Mouse (Mus musculus) MEL (cell line): ENCODE measurements around the gene Pigb. TPM values are rescaled to one million over a fixed set of nuclear protein-coding genes. Genes with fewer than 3 reads are reported as not detected.

Experiments
- DNase-seq: peaks from one replicate; pipeline ENCODE4 v3.0.0; 2011; ENCODE audit warnings: low read depth, low spot score
- H3K27ac ChIP-seq: 2 replicates; pipeline ENCODE4 v1.5.1; 2012; ENCODE audit warnings: low read depth, mild to moderate bottlenecking, control low read depth, low read length, moderate library complexity; ENCODE audit not compliant: control insufficient read depth
- H3K27me3 ChIP-seq, 2 experiments: fragments of 150-350 bp in 1 of 2; sonication (generic) in 1 of 2; 2 replicates each; pipeline ENCODE4 v1.6.1; 2012; ENCODE audit warnings: low read length in 2 of 2, mild to moderate bottlenecking in 2 of 2, improper control_type of control experiment in 1 of 2, moderate library complexity in 1 of 2; ENCODE audit not compliant: insufficient read depth in 2 of 2, control insufficient read depth in 1 of 2
- H3K36me3 ChIP-seq, 2 experiments: 2 replicates each; pipeline ENCODE4 v1.6.1; 2012 to 2014; ENCODE audit warnings: low read length in 2 of 2, improper control_type of control experiment in 1 of 2, inconsistent platforms in 1 of 2, mild to moderate bottlenecking in 1 of 2; ENCODE audit not compliant: insufficient read depth in 2 of 2, control insufficient read depth in 1 of 2
- H3K4me1 ChIP-seq, 2 experiments: fragments of 150-350 bp in 1 of 2; sonication (generic) in 1 of 2; 2 replicates each; pipeline ENCODE4 v1.6.1; 2012; ENCODE audit warnings: low read length in 2 of 2, improper control_type of control experiment in 1 of 2, mild to moderate bottlenecking in 1 of 2; ENCODE audit not compliant: insufficient read depth in 2 of 2, control insufficient read depth in 1 of 2
- H3K4me3 ChIP-seq, 2 experiments: fragments of 150-350 bp in 1 of 2; sonication (generic) in 1 of 2; 2 replicates each; pipeline ENCODE4 v1.5.1; 2012; ENCODE audit warnings: low read depth in 2 of 2, low read length in 2 of 2, mild to moderate bottlenecking in 2 of 2, moderate library complexity in 2 of 2, control low read depth in 1 of 2, improper control_type of control experiment in 1 of 2; ENCODE audit not compliant: control insufficient read depth in 1 of 2, insufficient read depth in 1 of 2
- H3K79me2 ChIP-seq: 2 replicates; pipeline ENCODE4 v1.6.1; 2012; ENCODE audit warnings: mild to moderate bottlenecking, low read length, moderate library complexity; ENCODE audit not compliant: control insufficient read depth, poor library complexity, insufficient read depth
- H3K9ac ChIP-seq: 2 replicates; pipeline ENCODE4 v1.6.1; 2012; ENCODE audit warnings: low read depth, mild to moderate bottlenecking, control low read depth, low read length, moderate library complexity; ENCODE audit not compliant: control insufficient read depth, poor library complexity, severe bottlenecking
- H3K9me3 ChIP-seq: fragments of 150-350 bp; sonication (generic); replicated peaks from 2 replicates; pipeline ENCODE4 v1.6.1; 2012; ENCODE audit warnings: mild to moderate bottlenecking, low read length, improper control_type of control experiment, moderate library complexity; ENCODE audit not compliant: insufficient read depth
- CHD1 ChIP-seq: IDR thresholded peaks from 2 replicates; pipeline ENCODE4 v1.6.1; 2012; ENCODE audit warnings: low read depth, mild to moderate bottlenecking, inconsistent platforms, low read length, improper control_type of control experiment
- CHD2 ChIP-seq: IDR thresholded peaks from 2 replicates; pipeline ENCODE4 v1.6.1; 2011; ENCODE audit warnings: low read length, improper control_type of control experiment
- E2F4 ChIP-seq: IDR thresholded peaks from 2 replicates; pipeline ENCODE4 v1.6.1; 2011; ENCODE audit warnings: low read depth, low read length, improper control_type of control experiment, borderline replicate concordance
- ELF1 ChIP-seq: IDR thresholded peaks from 2 replicates; pipeline ENCODE4 v1.6.1; 2014; ENCODE audit warnings: low read depth, mild to moderate bottlenecking, inconsistent platforms, low read length, improper control_type of control experiment, moderate library complexity
- EP300 ChIP-seq, 2 experiments: IDR thresholded peaks; 2 replicates each; pipeline ENCODE4 v1.6.1; 2011; ENCODE audit warnings: improper control_type of control experiment in 2 of 2, low read length in 2 of 2, low read depth in 1 of 2, mild to moderate bottlenecking in 1 of 2
- ETS1 ChIP-seq: IDR thresholded peaks from 2 replicates; pipeline ENCODE4 v1.6.1; 2012; ENCODE audit warnings: low read depth, mild to moderate bottlenecking, inconsistent platforms, low read length, improper control_type of control experiment, moderate library complexity
- GABPA ChIP-seq: IDR thresholded peaks from 2 replicates; pipeline ENCODE4 v1.6.1; 2012; ENCODE audit warnings: low read depth, mild to moderate bottlenecking, inconsistent platforms, low read length, improper control_type of control experiment, moderate library complexity
- HCFC1 ChIP-seq: IDR thresholded peaks from 2 replicates; pipeline ENCODE4 v1.6.1; 2012; ENCODE audit warnings: low read depth, mild to moderate bottlenecking, inconsistent platforms, low read length, improper control_type of control experiment, moderate library complexity
- KAT2A ChIP-seq: conservative IDR thresholded peaks from 2 replicates; pipeline ENCODE4 v1.6.1; 2012; ENCODE audit warnings: low read depth, low read length, improper control_type of control experiment, inconsistent platforms
- MAFK ChIP-seq: IDR thresholded peaks from 2 replicates; pipeline ENCODE4 v1.6.1; 2011; ENCODE audit warnings: low read depth, mild to moderate bottlenecking, low read length, improper control_type of control experiment, borderline replicate concordance
- MAX ChIP-seq: IDR thresholded peaks from 2 replicates; pipeline ENCODE4 v1.6.1; 2011; ENCODE audit warnings: low read length, improper control_type of control experiment
- MXI1 ChIP-seq: IDR thresholded peaks from 2 replicates; pipeline ENCODE4 v1.6.1; 2011; ENCODE audit warnings: mild to moderate bottlenecking, low read depth, low read length, improper control_type of control experiment
- MYC ChIP-seq: IDR thresholded peaks from 2 replicates; pipeline ENCODE4 v1.6.1; 2011; ENCODE audit warnings: low read depth, mild to moderate bottlenecking, low read length, improper control_type of control experiment, moderate library complexity
- NELFE ChIP-seq: IDR thresholded peaks from 2 replicates; pipeline ENCODE4 v1.6.1; 2011; ENCODE audit warnings: low read depth, low read length, improper control_type of control experiment
- NRF1 ChIP-seq: IDR thresholded peaks from 2 replicates; pipeline ENCODE4 v1.6.1; 2014; ENCODE audit warnings: low read depth, mild to moderate bottlenecking, inconsistent platforms, low read length, improper control_type of control experiment, moderate library complexity; ENCODE audit not compliant: poor library complexity, insufficient read depth, severe bottlenecking
- POLR2A ChIP-seq, 2 experiments: IDR thresholded peaks; 2 replicates each; pipeline ENCODE4 v1.6.1; 2011 to 2012; ENCODE audit warnings: low read length in 2 of 2, mild to moderate bottlenecking in 2 of 2, control low read depth in 1 of 2, improper control_type of control experiment in 1 of 2, low read depth in 1 of 2, moderate library complexity in 1 of 2; ENCODE audit not compliant: control insufficient read depth in 1 of 2, insufficient read depth in 1 of 2, poor library complexity in 1 of 2
- POLR2AphosphoS2 ChIP-seq: IDR thresholded peaks from 2 replicates; pipeline ENCODE4 v1.6.1; 2011; ENCODE audit warnings: low read length, improper control_type of control experiment
- POLR2AphosphoS5 ChIP-seq: IDR thresholded peaks from 2 replicates; pipeline ENCODE4 v1.6.1; 2012; ENCODE audit warnings: low read depth, borderline replicate concordance, mild to moderate bottlenecking, inconsistent platforms, low read length, moderate library complexity, mixed read lengths
- RCOR1 ChIP-seq: IDR thresholded peaks from 2 replicates; pipeline ENCODE4 v1.6.1; 2012; ENCODE audit warnings: low read depth, mild to moderate bottlenecking, inconsistent platforms, low read length, improper control_type of control experiment
- SIN3A ChIP-seq: IDR thresholded peaks from 2 replicates; pipeline ENCODE4 v1.6.1; 2012; ENCODE audit warnings: low read length, improper control_type of control experiment, inconsistent platforms
- SMC3 ChIP-seq: IDR thresholded peaks from 2 replicates; pipeline ENCODE4 v1.6.1; 2011; ENCODE audit warnings: low read depth, low read length, improper control_type of control experiment
- TAL1 ChIP-seq: IDR thresholded peaks from 2 replicates; pipeline ENCODE4 v1.6.1; 2012; ENCODE audit warnings: mild to moderate bottlenecking, inconsistent platforms, low read length, moderate library complexity, mixed read lengths
- TBP ChIP-seq: IDR thresholded peaks from 2 replicates; pipeline ENCODE4 v1.8.0; 2011; ENCODE audit warnings: low read depth, low read length, improper control_type of control experiment
- TCF12 ChIP-seq: IDR thresholded peaks from 2 replicates; pipeline ENCODE4 v1.6.1; 2014; ENCODE audit warnings: low read depth, mild to moderate bottlenecking, inconsistent platforms, low read length, improper control_type of control experiment, moderate library complexity
- USF1 ChIP-seq: IDR thresholded peaks from 2 replicates; pipeline ENCODE4 v1.6.1; 2014; ENCODE audit warnings: low read depth, mild to moderate bottlenecking, inconsistent platforms, low read length, improper control_type of control experiment, moderate library complexity
- USF2 ChIP-seq, 2 experiments: IDR thresholded peaks; 2 replicates each; pipeline ENCODE4 v1.6.1; 2011 to 2012; ENCODE audit warnings: improper control_type of control experiment in 2 of 2, low read length in 2 of 2, borderline replicate concordance in 1 of 2, inconsistent platforms in 1 of 2, low read depth in 1 of 2, mild to moderate bottlenecking in 1 of 2; ENCODE audit not compliant: insufficient read depth in 1 of 2
- ZKSCAN1 ChIP-seq: IDR thresholded peaks from 2 replicates; pipeline ENCODE4 v1.6.1; 2012; ENCODE audit warnings: low read depth, mild to moderate bottlenecking, inconsistent platforms, low read length, improper control_type of control experiment, moderate library complexity
- ZMIZ1 ChIP-seq: IDR thresholded peaks from 2 replicates; pipeline ENCODE4 v1.6.1; 2012; ENCODE audit warnings: low read depth, mild to moderate bottlenecking, inconsistent platforms, low read length, improper control_type of control experiment, moderate library complexity
- ZNF384 ChIP-seq: IDR thresholded peaks from 2 replicates; pipeline ENCODE4 v1.6.1; 2012; ENCODE audit warnings: low read depth, mild to moderate bottlenecking, inconsistent platforms, low read length, improper control_type of control experiment
- polyA plus RNA-seq, 2 experiments: library from polyadenylated mRNA; stranded (reverse) in 1 of 2; unstranded in 1 of 2; fragments of >175 nt in 1 of 2; fragments of >200 nt in 1 of 2; gene quantifications; 2 replicates each; pipeline versions ENCODE4 v1.2.1 to v1.2.4; 2012; ENCODE audit warnings: low replicate concordance in 2 of 2, low read depth in 1 of 2; ENCODE audit not compliant: insufficient read length in 2 of 2, insufficient read depth in 1 of 2, missing spikeins in 1 of 2
- total RNA-seq: library from RNA; depleted of rRNA; stranded (reverse); fragments of 300-350 nt; gene quantifications from 2 replicates; pipeline ENCODE4 v1.2.3, GENCODE M21; 2012

Gene Pigb
- total and polyA plus RNA-seq, 3 experiments = 3.7 to 12.0 TPM; not detected in 1

DNA sequence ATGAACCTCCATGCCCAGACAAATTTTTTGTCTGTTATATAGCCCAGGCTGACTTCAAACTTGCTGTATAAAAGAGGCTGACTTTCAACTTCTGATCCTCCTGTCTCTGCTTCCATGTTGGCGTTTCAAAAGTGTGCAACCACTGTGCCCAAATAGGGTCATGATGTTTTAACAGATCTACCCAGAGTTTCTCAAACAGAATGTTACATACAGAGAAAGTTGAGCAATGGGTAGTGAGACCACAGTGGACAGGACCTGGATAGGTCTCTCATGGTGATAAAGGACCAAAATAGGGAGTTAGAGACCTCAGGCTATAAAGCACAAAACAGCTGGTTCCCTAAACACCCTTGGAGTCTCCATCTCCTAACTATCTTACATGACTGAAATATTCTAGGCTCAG is 9.7 kb downstream of the Pigb start:
- no peak overlapping the region for H3K27ac ChIP-seq
- H3K9ac ChIP-seq = no peak overlapping the region
- H3K4me3 ChIP-seq = no peak overlapping the region
- no peaks in the 10 kb centered on the region for H3K4me1 ChIP-seq
- no peaks in the 10 kb centered on the region for H3K27me3 ChIP-seq
- no peaks in the 10 kb centered on the region for H3K79me2 ChIP-seq
- H3K36me3 ChIP-seq = no peaks in the 10 kb centered on the region; a peak in 1 of 4 replicates
- DNase-seq = no peak
- no peaks in the 10 kb centered on the region for H3K9me3 ChIP-seq
- no peak for TF ChIP-seq POLR2AphosphoS2
- no peak for TF ChIP-seq KAT2A
- no peak for TF ChIP-seq ZKSCAN1
- TF ChIP-seq CHD2 = no peak
- TF ChIP-seq MAX = no peak
- TF ChIP-seq MAFK = no peak
- no peak for TF ChIP-seq TBP
- no peak for TF ChIP-seq GABPA
- TF ChIP-seq USF2 (IDR thresholded peaks at IDR 0.05; ENCODE audit: borderline replicate concordance in 1 of 2, insufficient read depth in 1 of 2, low read depth in 1 of 2, low read length in 2 of 2) = no peak
- TF ChIP-seq TAL1 = no peak
- no peak for TF ChIP-seq NELFE
- TF ChIP-seq ZMIZ1 = no peak
- no peak for TF ChIP-seq CHD1
- no peak for TF ChIP-seq ETS1
- no peak for TF ChIP-seq MYC
- no peak for TF ChIP-seq TCF12
- no peak for TF ChIP-seq SIN3A
- TF ChIP-seq HCFC1 = no peak
- TF ChIP-seq USF1 = no peak
- no peak for TF ChIP-seq ZNF384
- TF ChIP-seq, all 39 proteins: peak for 0

DNA sequence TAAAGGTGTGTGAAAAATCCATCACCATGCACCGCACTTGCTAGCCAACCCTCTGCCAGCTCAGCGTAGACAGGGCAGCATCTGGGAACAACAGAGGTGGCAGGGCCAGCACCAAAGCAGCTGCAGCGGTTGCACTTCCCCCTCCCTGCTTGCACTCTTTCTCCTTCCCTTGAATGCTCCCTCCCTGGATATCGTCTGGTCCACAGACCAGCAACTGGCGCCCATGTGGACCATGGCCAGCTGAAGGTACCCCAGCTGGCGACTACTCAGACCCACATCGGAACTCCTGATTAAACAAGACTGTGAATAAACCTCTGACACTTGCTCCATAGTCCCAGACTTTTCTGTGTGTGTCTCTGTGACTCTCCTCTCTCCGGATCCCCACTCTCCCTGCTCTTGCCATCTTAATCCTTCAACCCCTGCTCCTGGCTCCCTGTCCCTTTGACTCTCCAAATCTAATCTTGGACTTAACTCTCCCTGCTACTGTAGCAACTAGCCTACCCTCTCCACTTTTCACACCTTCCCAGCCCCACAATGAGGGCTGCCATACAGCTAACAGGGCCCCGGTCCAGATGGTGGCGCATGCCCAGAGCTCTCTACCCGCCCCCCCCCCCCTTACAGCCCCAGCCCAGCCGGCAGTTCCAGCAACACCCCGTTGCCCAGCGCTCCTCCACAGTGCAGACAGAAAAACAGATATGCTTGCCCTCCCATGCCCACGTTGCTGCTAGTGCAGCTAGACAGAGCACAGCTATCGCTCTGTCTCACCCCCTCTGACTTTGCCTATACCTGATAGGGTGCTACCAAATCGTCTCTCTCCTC is 14.2 kb downstream of the Pigb start:
- Histone ChIP-seq H3K36me3 (no peaks in the 10 kb centered on the region), H3K9ac (no peak overlapping the region)

More for the DNA sequence above, 14.2 kb downstream of the Pigb start:
- no peaks in the 10 kb centered on the region for H3K9me3 ChIP-seq
- no peak for DNase-seq
- TF ChIP-seq POLR2AphosphoS2 (no peak), ZMIZ1 (no peak), ELF1 (no peak), TAL1 (no peak), MYC (no peak), NRF1 (no peak), USF1 (no peak), SMC3 (no peak), EP300 (IDR thresholded peaks at IDR 0.05; ENCODE audit: low read depth in 1 of 2, low read length in 2 of 2) (no peak), SIN3A (no peak), MXI1 (no peak), POLR2A (IDR thresholded peaks at IDR 0.05; ENCODE audit: control insufficient read depth in 1 of 2, insufficient read depth in 1 of 2, low read depth in 1 of 2, low read length in 2 of 2, poor library complexity in 1 of 2) (no peak), CHD1 (no peak), RCOR1 (no peak), POLR2AphosphoS5 (no peak), MAFK (no peak), E2F4 (no peak), KAT2A (no peak)
- TF ChIP-seq, all 39 proteins: peak for 0
- no peaks in the 10 kb centered on the region for H3K27me3 ChIP-seq
- H3K27ac ChIP-seq = no peak overlapping the region
- no peak overlapping the region for H3K4me3 ChIP-seq
- H3K4me1 ChIP-seq = no peaks in the 10 kb centered on the region
- H3K79me2 ChIP-seq = no peaks in the 10 kb centered on the region
